Mouse (Mus musculus) stomach, embryonic 15.5 days (tissue): ENCODE results near the gene Cdc25b. TPM values are rescaled to one million over a fixed set of nuclear protein-coding genes. Genes with fewer than 3 reads are reported as not detected.
A peak's percentile ranks its signal among the peaks of the same experiment; 100 is the strongest.

Source experiments
- ATAC-seq: fragments of 200-750 bp; cut with Nextera tagmentation; 2 replicates; pipeline ENCODE4 v1.8.0; 2017; ENCODE audit warnings: low read depth, moderate number of reproducible peaks, moderate TSS enrichment; ENCODE audit not compliant: insufficient read depth, low FRiP score
- H3K27ac ChIP-seq: fragments of 300-500 bp; sonication (generic); 2 replicates; pipeline ENCODE4 v1.5.1; 2015; ENCODE audit warnings: mild to moderate bottlenecking, inconsistent platforms
- H3K27me3 ChIP-seq: fragments of 300-500 bp; sonication (generic); replicated peaks from 2 replicates; pipeline ENCODE4 v1.6.1; 2015; ENCODE audit warnings: inconsistent platforms
- H3K36me3 ChIP-seq: fragments of 300-500 bp; sonication (generic); 2 replicates; pipeline ENCODE4 v1.6.1; 2015; ENCODE audit warnings: inconsistent platforms
- H3K4me1 ChIP-seq: fragments of 300-500 bp; sonication (generic); 2 replicates; pipeline ENCODE4 v1.6.1; 2015; ENCODE audit warnings: inconsistent platforms
- H3K4me2 ChIP-seq: fragments of 300-500 bp; sonication (generic); 2 replicates; pipeline ENCODE4 v1.6.1; 2015; ENCODE audit warnings: mild to moderate bottlenecking, inconsistent platforms
- H3K4me3 ChIP-seq: fragments of 300-500 bp; sonication (generic); replicated peaks from 2 replicates; pipeline ENCODE4 v1.5.1; 2015; ENCODE audit warnings: inconsistent platforms
- H3K9ac ChIP-seq: fragments of 300-500 bp; sonication (generic); 2 replicates; pipeline ENCODE4 v1.6.1; 2015; ENCODE audit warnings: inconsistent platforms
- H3K9me3 ChIP-seq: fragments of 300-500 bp; sonication (generic); 2 replicates; pipeline ENCODE4 v1.6.1; 2016; ENCODE audit warnings: inconsistent platforms
- WGBS: fragments of 180-500 bp; shearing (Covaris S2); methylation state at CpG from one replicate; pipeline ENCODE4 v1.1.7; 2015; 5-methylcytosine and 5-hydroxymethylcytosine counted together
- polyA plus RNA-seq: library from polyadenylated mRNA; unstranded; fragments of >200 nt; fragmentation: Nextera tagmentation; extraction: Ambion mirVana; gene quantifications from 2 replicates; pipeline ENCODE4 v1.2.1, GENCODE M21; 2015

Gene Cdc25b
- polyA plus RNA-seq, 1 experiment from 2014 or later, result 62.6 TPM

DNA sequence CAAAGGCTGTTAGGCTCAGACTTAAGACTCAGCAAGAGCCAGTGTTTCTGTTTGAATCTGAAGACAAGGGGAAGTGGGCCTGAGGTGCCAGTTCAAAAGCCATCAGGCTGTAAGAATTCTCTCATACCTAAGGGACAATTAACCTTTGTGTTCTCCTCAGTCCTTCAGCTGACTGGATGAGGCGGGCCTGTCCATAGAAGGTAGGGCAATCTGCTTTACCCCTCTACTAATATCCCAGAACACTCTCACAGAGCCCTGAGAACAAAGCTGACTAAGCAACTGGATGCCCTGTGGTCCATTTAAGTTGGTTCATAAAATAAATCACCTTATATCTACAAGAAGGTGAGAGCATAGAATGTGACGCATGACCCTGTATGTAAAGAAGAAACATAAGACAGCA lies 20.6 kb upstream of the Cdc25b start:
- Histone ChIP-seq H3K9ac (no peak overlapping the region), H3K36me3 (no peaks in the 10 kb centered on the region), H3K27me3 (no peaks in the 10 kb centered on the region; the same call in 1 of the 2 replicates), H3K4me1 (peaks cover 11% of the 10 kb centered on the region; the same call in 1 of the 2 replicates), H3K4me3 (no peak overlapping the region), H3K27ac (no peak overlapping the region), H3K9me3 (no peaks in the 10 kb centered on the region), H3K4me2 (no peak overlapping the region)
- ATAC-seq, result no peak
- WGBS, result 89% methylated on average over 2 of the region's 2 CpGs

DNA sequence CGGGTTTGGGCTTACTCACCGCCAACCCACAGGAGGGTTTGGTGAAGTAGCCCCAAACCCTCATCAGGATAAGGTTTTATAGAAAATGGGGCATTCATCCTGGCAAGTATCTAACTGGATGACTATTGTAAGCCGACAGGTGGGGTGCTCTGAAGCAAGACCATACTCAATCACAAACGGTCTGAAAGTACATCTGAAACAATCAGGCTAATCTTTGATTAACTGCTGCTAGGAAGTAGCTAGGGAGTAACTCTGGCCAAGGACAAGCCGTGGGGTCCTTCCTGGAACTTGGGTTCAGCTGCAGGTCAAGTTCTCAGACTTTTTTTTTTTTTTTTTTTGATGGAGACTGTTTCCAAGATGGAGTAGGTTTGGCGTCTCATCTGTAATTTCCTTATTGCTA lies 18.8 kb upstream of the Cdc25b start:
- Histone ChIP-seq H3K27me3 (peaks cover 13% of the 10 kb centered on the region), H3K27ac (no peak overlapping the region), H3K9ac (no peak overlapping the region), H3K4me2 (no peak overlapping the region), H3K9me3 (no peaks in the 10 kb centered on the region), H3K4me1 (peaks cover 17% of the 10 kb centered on the region), H3K4me3 (no peak overlapping the region), H3K36me3 (no peaks in the 10 kb centered on the region)
- no peak for ATAC-seq
- 74% methylated on average over 6 of the region's 6 CpGs for WGBS

- peaks cover 17% of the 10 kb centered on the region for H3K4me1 ChIP-seq
- H3K4me2 ChIP-seq, result no peak overlapping the region
- peaks cover 13% of the 10 kb centered on the region for H3K27me3 ChIP-seq
- H3K27ac ChIP-seq, result no peak overlapping the region
- no peaks in the 10 kb centered on the region for H3K9me3 ChIP-seq
- no peaks in the 10 kb centered on the region for H3K36me3 ChIP-seq
- no peak overlapping the region for H3K9ac ChIP-seq
- 61% methylated on average over 1 of the region's 1 CpGs for WGBS
- no peak overlapping the region for H3K4me3 ChIP-seq
- no peak for ATAC-seq
Observed at GRCm38 (mm10) chr2:131168914-131169313, 17.8 kb upstream of the Cdc25b start.

DNA sequence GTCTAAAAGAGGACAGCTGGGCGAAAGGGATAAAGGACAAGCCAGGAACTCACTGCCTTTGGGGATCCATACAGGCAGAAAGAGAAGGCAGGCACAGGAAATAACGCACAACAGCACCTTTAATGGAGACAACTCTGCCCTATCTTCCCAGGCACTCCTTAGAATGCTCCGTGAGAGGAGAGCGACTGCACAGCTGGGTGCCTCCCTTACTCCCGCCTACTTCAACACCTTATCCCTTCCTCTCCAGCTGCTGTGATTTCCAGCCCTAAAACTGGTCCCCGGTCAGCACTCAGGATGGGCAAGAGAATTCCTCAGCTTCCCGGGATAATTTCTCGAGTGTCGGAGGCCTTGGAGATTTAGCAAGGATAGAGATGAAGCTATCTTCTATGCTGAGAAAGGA lies 15.8 kb upstream of the Cdc25b start:
- 36% methylated on average over 9 of the region's 9 CpGs for WGBS
- no peaks in the 10 kb centered on the region for H3K9me3 ChIP-seq
- H3K4me3 ChIP-seq, result peak overlapping the region; percentile 13; the same call in 1 of the 2 replicates
- H3K27me3 ChIP-seq, result peaks cover 13% of the 10 kb centered on the region
- H3K36me3 ChIP-seq, result no peaks in the 10 kb centered on the region
- H3K27ac ChIP-seq, result no peak overlapping the region
- peak overlapping the region; percentile 48 for H3K4me2 ChIP-seq
- no peak for ATAC-seq
- peaks cover 27% of the 10 kb centered on the region for H3K4me1 ChIP-seq
- no peak overlapping the region for H3K9ac ChIP-seq

- Histone ChIP-seq H3K9me3 (no peaks in the 10 kb centered on the region), H3K9ac (no peak overlapping the region), H3K27ac (no peak overlapping the region), H3K27me3 (peaks cover 13% of the 10 kb centered on the region), H3K36me3 (no peaks in the 10 kb centered on the region), H3K4me3 (peak overlapping the region; percentile 13; the same call in 1 of the 2 replicates), H3K4me1 (peaks cover 31% of the 10 kb centered on the region), H3K4me2 (peak overlapping the region; percentile 48)
- WGBS, result 19% methylated on average over 43 of the region's 43 CpGs
- no peak for ATAC-seq
Observed at GRCm38 (mm10) chr2:131171401-131172104, 15.2 kb upstream of the Cdc25b start.

DNA sequence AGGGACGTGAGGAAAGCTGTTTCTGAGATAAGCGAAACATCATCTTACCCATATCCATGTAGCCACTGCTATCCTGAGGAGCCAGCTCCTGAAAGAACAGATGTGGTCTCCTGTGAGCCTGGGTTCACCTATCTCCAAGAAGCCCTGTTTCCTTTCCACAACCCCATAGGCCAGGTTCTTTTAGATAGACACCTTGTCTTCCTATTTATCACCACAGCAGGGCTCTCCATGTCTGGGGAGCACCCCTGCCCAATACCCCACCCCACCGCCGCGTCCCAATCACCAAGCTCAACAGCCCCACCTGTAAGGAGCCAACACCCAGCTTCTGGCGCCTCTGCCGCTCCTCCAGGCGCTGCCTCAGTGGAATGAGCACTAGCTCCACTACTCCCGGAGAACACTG lies 14.4 kb upstream of the Cdc25b start:
- Histone ChIP-seq H3K9me3 (no peaks in the 10 kb centered on the region), H3K4me2 (no peak overlapping the region), H3K36me3 (0 out of 2 replicates have a peak, but pooled peaks cover 1% of the 10 kb centered on the region), H3K9ac (no peak overlapping the region), H3K4me3 (no peak overlapping the region), H3K4me1 (peaks cover 38% of the 10 kb centered on the region), H3K27ac (no peak overlapping the region), H3K27me3 (peaks cover 13% of the 10 kb centered on the region)
- no peak for ATAC-seq
- 51% methylated on average over 9 of the region's 9 CpGs for WGBS

GRCm38 (mm10) chr2:131174700-131175099 lies 12.0 kb upstream of the Cdc25b start:
- Histone ChIP-seq H3K9ac (no peak overlapping the region), H3K4me3 (peak overlapping the region; percentile 37), H3K4me1 (peaks cover 54% of the 10 kb centered on the region), H3K4me2 (peak overlapping the region; percentile 86), H3K9me3 (no peaks in the 10 kb centered on the region), H3K36me3 (0 out of 2 replicates have a peak, but pooled peaks cover 3% of the 10 kb centered on the region), H3K27ac (no peak overlapping the region), H3K27me3 (peaks cover 13% of the 10 kb centered on the region)
- WGBS, result 6% methylated on average over 11 of the region's 11 CpGs
- ATAC-seq, result no peak

DNA sequence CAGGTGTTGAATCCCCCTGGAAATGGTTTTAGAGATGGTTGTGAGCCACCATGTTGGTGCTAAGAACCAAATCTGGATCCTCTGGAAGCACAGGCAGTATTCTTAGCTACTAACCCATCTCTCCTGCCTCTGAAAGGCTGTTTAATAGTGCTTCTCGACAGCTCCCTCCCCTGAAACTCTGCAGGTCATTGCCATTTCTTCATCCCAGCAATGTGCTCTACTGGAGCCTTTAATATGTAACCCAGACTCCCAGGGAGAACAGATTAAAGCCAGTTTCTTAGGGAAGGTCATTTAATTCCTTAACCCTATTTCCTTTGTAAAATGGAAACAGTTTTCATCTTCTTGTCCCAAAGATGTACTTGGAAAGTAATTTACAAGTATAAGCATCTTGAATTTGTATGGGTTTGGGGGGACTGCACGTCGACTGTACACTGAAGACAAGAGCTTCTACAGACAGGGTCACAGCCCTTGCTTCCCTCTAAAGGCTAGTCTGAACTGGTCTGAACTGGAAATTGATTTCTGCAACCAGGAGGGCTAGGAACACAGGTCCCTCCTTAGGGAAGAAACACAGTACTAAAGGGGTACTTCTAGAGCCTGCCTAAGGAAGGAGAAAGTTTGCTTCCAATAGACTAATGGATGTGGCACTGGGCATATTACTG lies 11.3 kb upstream of the Cdc25b start:
- peak overlapping the region; percentile 76; the same call in 1 of the 2 replicates for H3K4me2 ChIP-seq

DNA sequence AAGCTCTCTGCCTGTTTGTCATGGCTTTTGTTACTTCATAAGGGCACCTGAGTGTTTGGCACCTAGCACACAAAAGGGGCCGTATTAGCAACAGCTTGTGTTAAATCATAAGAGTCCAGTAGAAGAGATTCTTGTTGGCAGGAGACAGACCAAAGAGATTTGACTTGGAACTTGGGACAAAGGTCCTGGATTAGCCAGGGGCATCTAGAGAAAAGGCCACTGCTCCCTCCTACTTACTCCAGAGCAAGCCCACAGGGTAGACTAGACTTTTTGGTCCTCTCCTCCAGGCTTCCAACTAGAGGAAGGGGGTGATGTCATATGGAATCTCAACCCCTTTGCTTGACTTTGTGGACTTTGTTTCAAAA lies 10.8 kb upstream of the Cdc25b start:
- 0 out of 2 replicates have a peak, but pooled peaks cover 3% of the 10 kb centered on the region for H3K36me3 ChIP-seq
- H3K4me3 ChIP-seq, result no peak overlapping the region; the same call in 1 of the 2 replicates

More for the DNA sequence above, 11.3 kb upstream of the Cdc25b start:
- no peak overlapping the region for H3K9ac ChIP-seq
- no peak for ATAC-seq
- H3K27me3 ChIP-seq, result peaks cover 13% of the 10 kb centered on the region
- WGBS, result 61% methylated on average over 3 of the region's 3 CpGs
- H3K27ac ChIP-seq, result peak overlapping the region; percentile 81
- no peaks in the 10 kb centered on the region for H3K9me3 ChIP-seq
- H3K4me1 ChIP-seq, result peaks cover 51% of the 10 kb centered on the region
- no peak overlapping the region for H3K4me3 ChIP-seq
- 0 out of 2 replicates have a peak, but pooled peaks cover 3% of the 10 kb centered on the region for H3K36me3 ChIP-seq

GRCm38 (mm10) chr2:131176491-131176890 lies 10.3 kb upstream of the Cdc25b start:
- peak overlapping the region; percentile 83 for H3K4me3 ChIP-seq
- ATAC-seq, result peak; percentile 74
- peak overlapping the region; percentile 81 for H3K27ac ChIP-seq
- H3K4me2 ChIP-seq, result peak overlapping the region; percentile 76
- peaks cover 11% of the 10 kb centered on the region for H3K27me3 ChIP-seq
- H3K9ac ChIP-seq, result no peak overlapping the region
- H3K36me3 ChIP-seq, result 0 out of 2 replicates have a peak, but pooled peaks cover 3% of the 10 kb centered on the region
- peaks cover 43% of the 10 kb centered on the region for H3K4me1 ChIP-seq
- WGBS, result 65% methylated on average over 5 of the region's 5 CpGs
- H3K9me3 ChIP-seq, result no peaks in the 10 kb centered on the region

More for the DNA sequence above, 10.8 kb upstream of the Cdc25b start:
- H3K27ac ChIP-seq, result peak overlapping the region; percentile 81
- no peak overlapping the region for H3K9ac ChIP-seq
- no peaks in the 10 kb centered on the region for H3K9me3 ChIP-seq
- peaks cover 13% of the 10 kb centered on the region for H3K27me3 ChIP-seq
- ATAC-seq, result no peak
- H3K4me2 ChIP-seq, result peak overlapping the region; percentile 76
- peaks cover 49% of the 10 kb centered on the region for H3K4me1 ChIP-seq
- WGBS, result 76% methylated on average over 1 of the region's 1 CpGs

GRCm38 (mm10) chr2:131177932-131178331 lies 8.8 kb upstream of the Cdc25b start:
- WGBS, result 70% methylated on average over 9 of the region's 9 CpGs
- peak overlapping the region; percentile 92; the same call in 1 of the 2 replicates for H3K9ac ChIP-seq
- peak overlapping the region; percentile 81 for H3K27ac ChIP-seq

GRCm38 (mm10) chr2:131178828-131179245 lies 7.9 kb upstream of the Cdc25b start:
- peaks cover 40% of the 10 kb centered on the region for H3K4me1 ChIP-seq
- H3K27me3 ChIP-seq, result no peaks in the 10 kb centered on the region
- H3K27ac ChIP-seq, result peak overlapping the region; percentile 95
- H3K9ac ChIP-seq, result peak overlapping the region; percentile 92
- WGBS, result 27% methylated on average over 26 of the region's 26 CpGs
- peak overlapping the region; percentile 76 for H3K4me2 ChIP-seq
- no peak for ATAC-seq
- H3K4me3 ChIP-seq, result peak overlapping the region; percentile 83
- H3K36me3 ChIP-seq, result 0 out of 2 replicates have a peak, but pooled peaks cover 3% of the 10 kb centered on the region
- no peaks in the 10 kb centered on the region for H3K9me3 ChIP-seq

More at GRCm38 (mm10) chr2:131177932-131178331, 8.8 kb upstream of the Cdc25b start:
- Histone ChIP-seq H3K4me3 (peak overlapping the region; percentile 83), H3K4me1 (peaks cover 40% of the 10 kb centered on the region), H3K4me2 (peak overlapping the region; percentile 76), H3K27me3 (no peaks in the 10 kb centered on the region), H3K9me3 (no peaks in the 10 kb centered on the region), H3K36me3 (0 out of 2 replicates have a peak, but pooled peaks cover 3% of the 10 kb centered on the region)
- no peak for ATAC-seq
